Mouse (Mus musculus): Measurements from ENCODE around the gene Mthfd1l. TPM values are rescaled to one million over a fixed set of nuclear protein-coding genes. Genes with fewer than 3 reads are reported as not detected.

Gene Mthfd1l
- total and polyA plus RNA-seq, 3 experiments: 0.27 to 0.99 (median 0.77) TPM

- no peak for DNase-seq
- H3K4me1 ChIP-seq (ENCODE audit: control insufficient read depth, insufficient read depth, low read length): peaks cover 3% of the 10 kb centered on the region
- TF ChIP-seq POLR2A (IDR thresholded peaks at IDR 0.05; ENCODE audit: insufficient read depth, low read depth, low read length): no peak
- no peak for TF ChIP-seq EP300 (IDR thresholded peaks at IDR 0.05; ENCODE audit: insufficient read depth, low read depth, low read length)
- TF ChIP-seq CTCF (IDR thresholded peaks at IDR 0.05): no peak
- H3K27me3 ChIP-seq (ENCODE audit: control insufficient read depth, insufficient read depth, low read length): no peaks in the 10 kb centered on the region
- H3K4me3 ChIP-seq: no peak overlapping the region
- WGBS: 76% methylated on average over 14 of the region's 14 CpGs
- H3K27ac ChIP-seq: no peak overlapping the region
- no peak overlapping the region for H3K9ac ChIP-seq (ENCODE audit: low read depth, low read length)
- no peaks in the 10 kb centered on the region; the same call in 1 of the 2 replicates for H3K36me3 ChIP-seq (ENCODE audit: control insufficient read depth, insufficient read depth, low read length)
- no peaks in the 10 kb centered on the region for H3K79me2 ChIP-seq (replicated peaks; ENCODE audit: control insufficient read depth, insufficient read depth, low read length)
- intact Hi-C loops (cut with DNase I): no loop called here
Measured at GRCm38 (mm10) chr10:4022628-4023303, 49.8 kb downstream of the Mthfd1l start.

GRCm38 (mm10) chr10:4026616-4027015, 53.7 kb downstream of the Mthfd1l start:
- intact Hi-C loops (cut with DNase I): no loop called here
- Histone ChIP-seq H3K9ac (ENCODE audit: low read depth, low read length) (no peak overlapping the region), H3K36me3 (ENCODE audit: control insufficient read depth, insufficient read depth, low read length) (no peaks in the 10 kb centered on the region; the same call in 1 of the 2 replicates), H3K4me1 (ENCODE audit: control insufficient read depth, insufficient read depth, low read length) (peaks cover 3% of the 10 kb centered on the region), H3K27ac (peak overlapping the region; percentile 40), H3K27me3 (ENCODE audit: control insufficient read depth, insufficient read depth, low read length) (no peaks in the 10 kb centered on the region), H3K79me2 (replicated peaks; ENCODE audit: control insufficient read depth, insufficient read depth, low read length) (no peaks in the 10 kb centered on the region), H3K4me3 (no peak overlapping the region)
- DNase-seq: peak; percentile 51 to 71
- TF ChIP-seq EP300 (IDR thresholded peaks at IDR 0.05; ENCODE audit: insufficient read depth, low read depth, low read length) (no peak), POLR2A (IDR thresholded peaks at IDR 0.05; ENCODE audit: insufficient read depth, low read depth, low read length) (no peak), CTCF (IDR thresholded peaks at IDR 0.05) (no peak)
- 61% methylated on average over 4 of the region's 4 CpGs for WGBS

- intact Hi-C loops (cut with DNase I): no loop called here
- Histone ChIP-seq H3K9ac (ENCODE audit: low read depth, low read length) (no peak overlapping the region), H3K36me3 (ENCODE audit: control insufficient read depth, insufficient read depth, low read length) (no peaks in the 10 kb centered on the region; the same call in 1 of the 2 replicates), H3K27ac (peak overlapping the region; percentile 40), H3K4me3 (no peak overlapping the region), H3K79me2 (replicated peaks; ENCODE audit: control insufficient read depth, insufficient read depth, low read length) (no peaks in the 10 kb centered on the region), H3K4me1 (ENCODE audit: control insufficient read depth, insufficient read depth, low read length) (peaks cover 3% of the 10 kb centered on the region), H3K27me3 (ENCODE audit: control insufficient read depth, insufficient read depth, low read length) (no peaks in the 10 kb centered on the region)
- no peak for DNase-seq
- TF ChIP-seq POLR2A (IDR thresholded peaks at IDR 0.05; ENCODE audit: insufficient read depth, low read depth, low read length) (no peak), CTCF (IDR thresholded peaks at IDR 0.05) (no peak), EP300 (IDR thresholded peaks at IDR 0.05; ENCODE audit: insufficient read depth, low read depth, low read length) (no peak)
- WGBS: 45% methylated on average over 4 of the region's 4 CpGs
Measured at GRCm38 (mm10) chr10:4027466-4027865, 54.5 kb downstream of the Mthfd1l start.

DNA sequence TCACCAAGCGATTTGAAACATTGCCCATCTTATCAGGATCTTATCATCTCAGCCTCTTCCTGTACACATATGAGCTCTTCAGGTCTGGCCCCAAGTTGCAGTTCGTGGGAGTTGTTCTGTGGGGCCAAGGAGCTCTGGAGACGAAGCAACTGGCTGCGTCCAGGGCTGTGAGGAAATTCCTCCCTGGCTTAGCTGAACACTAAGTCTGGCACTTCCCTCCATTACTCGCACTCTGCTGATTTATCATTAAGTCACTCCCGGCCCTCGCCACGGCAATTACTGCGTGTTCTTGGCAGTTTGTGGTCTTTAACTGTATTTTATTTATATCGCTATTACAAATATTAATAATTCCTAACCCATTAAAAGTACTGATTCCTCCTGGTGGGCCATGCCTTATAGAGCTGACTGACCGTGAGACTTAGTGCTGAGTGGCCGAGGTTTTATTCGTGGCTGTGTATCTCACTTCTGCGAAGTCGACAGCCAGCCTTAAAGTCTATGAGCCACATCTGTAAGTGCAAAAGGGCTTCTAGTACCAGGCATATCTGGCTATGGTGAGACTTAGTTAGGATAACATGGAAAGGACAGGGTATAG, 56.0 kb downstream of the Mthfd1l start:
- 54% methylated on average over 15 of the region's 15 CpGs for whole genome bisulfite sequencing
- peak; percentile 50 to 64 for DNase-seq
- intact Hi-C loops (cut with DNase I): no loop called here
- TF ChIP-seq CTCF (IDR thresholded peaks at IDR 0.05) (no peak), POLR2A (IDR thresholded peaks at IDR 0.05; ENCODE audit: insufficient read depth, low read depth, low read length) (no peak), EP300 (IDR thresholded peaks at IDR 0.05; ENCODE audit: insufficient read depth, low read depth, low read length) (no peak)
- no peak overlapping the region for H3K4me3 ChIP-seq
- no peaks in the 10 kb centered on the region for H3K79me2 ChIP-seq (replicated peaks; ENCODE audit: control insufficient read depth, insufficient read depth, low read length)
- H3K27me3 ChIP-seq (ENCODE audit: control insufficient read depth, insufficient read depth, low read length): no peaks in the 10 kb centered on the region
- H3K27ac ChIP-seq: no peak overlapping the region; the same call in 1 of the 2 replicates
- no peak overlapping the region for H3K9ac ChIP-seq (ENCODE audit: low read depth, low read length)
- no peaks in the 10 kb centered on the region; the same call in 1 of the 2 replicates for H3K36me3 ChIP-seq (ENCODE audit: control insufficient read depth, insufficient read depth, low read length)
- H3K4me1 ChIP-seq (ENCODE audit: control insufficient read depth, insufficient read depth, low read length): peaks cover 3% of the 10 kb centered on the region

GRCm38 (mm10) chr10:4033761-4034160, 60.8 kb downstream of the Mthfd1l start:
- intact Hi-C loops (cut with DNase I): no loop called here
- DNase-seq: no peak
- TF ChIP-seq CTCF (IDR thresholded peaks at IDR 0.05): no peak
- no peak for TF ChIP-seq POLR2A (IDR thresholded peaks at IDR 0.05; ENCODE audit: insufficient read depth, low read depth, low read length)
- no peak for TF ChIP-seq EP300 (IDR thresholded peaks at IDR 0.05; ENCODE audit: insufficient read depth, low read depth, low read length)
- 40% methylated on average over 9 of the region's 9 CpGs for WGBS
- H3K27ac ChIP-seq: no peak overlapping the region
- H3K27me3 ChIP-seq (ENCODE audit: control insufficient read depth, insufficient read depth, low read length): no peaks in the 10 kb centered on the region
- H3K4me1 ChIP-seq (ENCODE audit: control insufficient read depth, insufficient read depth, low read length): no peaks in the 10 kb centered on the region
- no peaks in the 10 kb centered on the region for H3K36me3 ChIP-seq (ENCODE audit: control insufficient read depth, insufficient read depth, low read length)
- H3K79me2 ChIP-seq (replicated peaks; ENCODE audit: control insufficient read depth, insufficient read depth, low read length): no peaks in the 10 kb centered on the region
- no peak overlapping the region for H3K4me3 ChIP-seq
- no peak overlapping the region for H3K9ac ChIP-seq (ENCODE audit: low read depth, low read length)

GRCm38 (mm10) chr10:4036476-4036875, 63.6 kb downstream of the Mthfd1l start:
- H3K9ac ChIP-seq (ENCODE audit: low read depth, low read length): no peak overlapping the region
- no peak overlapping the region for H3K27ac ChIP-seq

More at GRCm38 (mm10) chr10:4036476-4036875, 63.6 kb downstream of the Mthfd1l start:
- DNase-seq: no peak
- 90% methylated on average over 7 of the region's 7 CpGs for WGBS
- H3K27me3 ChIP-seq (ENCODE audit: control insufficient read depth, insufficient read depth, low read length): no peaks in the 10 kb centered on the region
- H3K4me1 ChIP-seq (ENCODE audit: control insufficient read depth, insufficient read depth, low read length): no peaks in the 10 kb centered on the region; the same call in 1 of the 2 replicates
- TF ChIP-seq EP300 (IDR thresholded peaks at IDR 0.05; ENCODE audit: insufficient read depth, low read depth, low read length) (no peak), CTCF (IDR thresholded peaks at IDR 0.05) (no peak), POLR2A (IDR thresholded peaks at IDR 0.05; ENCODE audit: insufficient read depth, low read depth, low read length) (no peak)
- H3K36me3 ChIP-seq (ENCODE audit: control insufficient read depth, insufficient read depth, low read length): no peaks in the 10 kb centered on the region
- H3K4me3 ChIP-seq: no peak overlapping the region
- no peaks in the 10 kb centered on the region for H3K79me2 ChIP-seq (replicated peaks; ENCODE audit: control insufficient read depth, insufficient read depth, low read length)
- intact Hi-C loops (cut with DNase I): loop anchor here (5.0 kb wide), 2 partner anchors 39 to 116 kb away; no protein-coding TSS in a partner anchor

Data from heart, adult 2 months (tissue).